Mouse (Mus musculus) neural tube, postnatal 0 days (tissue): ENCODE data around the gene Arrdc1. TPM values are rescaled to one million over a fixed set of nuclear protein-coding genes. Genes with fewer than 3 reads are reported as not detected.

ENCODE experiments used
- microRNA-seq: library from miRNA; unstranded; fragments of <30 nt; microRNA quantifications from one replicate; pipeline ENCODE4, GENCODE M21; 2016
- polyA plus RNA-seq: library from polyadenylated mRNA; unstranded; fragments of >200 nt; fragmentation: Nextera tagmentation; extraction: Ambion mirVana; gene quantifications from 2 replicates; pipeline ENCODE4 v1.2.1, GENCODE M21; 2015

Gene Arrdc1
- polyA plus RNA-seq = 45.2 and 47.6 TPM in 2 replicates

GRCm38 (mm10) chr2:24935057-24935796 is at the start of gene Arrdc1:
TSS of gene Arrdc1 (minus strand) at chr2:24935252.

GRCm38 (mm10) chr2:24975704-24976297 is 40.7 kb upstream of the Arrdc1 start, which contains the start of gene Pnpla7:
TSS of gene Pnpla7 (plus strand) at chr2:24976033.

GRCm38 (mm10) chr2:24974906-24975703 is 40.1 kb upstream of the Arrdc1 start, which contains the start of gene Mrpl41:
TSS of gene Mrpl41 (minus strand) at chr2:24975098.

GRCm38 (mm10) chr2:24962304-24963000 is 27.4 kb upstream of the Arrdc1 start, which contains the start of gene Dph7:
TSS of gene Dph7 (plus strand) at chr2:24962400.

GRCm38 (mm10) chr2:24949421-24950188 is 14.6 kb upstream of the Arrdc1 start, which contains the start of gene Zmynd19:
TSS of gene Zmynd19 (plus strand) at chr2:24949792.

DNA sequence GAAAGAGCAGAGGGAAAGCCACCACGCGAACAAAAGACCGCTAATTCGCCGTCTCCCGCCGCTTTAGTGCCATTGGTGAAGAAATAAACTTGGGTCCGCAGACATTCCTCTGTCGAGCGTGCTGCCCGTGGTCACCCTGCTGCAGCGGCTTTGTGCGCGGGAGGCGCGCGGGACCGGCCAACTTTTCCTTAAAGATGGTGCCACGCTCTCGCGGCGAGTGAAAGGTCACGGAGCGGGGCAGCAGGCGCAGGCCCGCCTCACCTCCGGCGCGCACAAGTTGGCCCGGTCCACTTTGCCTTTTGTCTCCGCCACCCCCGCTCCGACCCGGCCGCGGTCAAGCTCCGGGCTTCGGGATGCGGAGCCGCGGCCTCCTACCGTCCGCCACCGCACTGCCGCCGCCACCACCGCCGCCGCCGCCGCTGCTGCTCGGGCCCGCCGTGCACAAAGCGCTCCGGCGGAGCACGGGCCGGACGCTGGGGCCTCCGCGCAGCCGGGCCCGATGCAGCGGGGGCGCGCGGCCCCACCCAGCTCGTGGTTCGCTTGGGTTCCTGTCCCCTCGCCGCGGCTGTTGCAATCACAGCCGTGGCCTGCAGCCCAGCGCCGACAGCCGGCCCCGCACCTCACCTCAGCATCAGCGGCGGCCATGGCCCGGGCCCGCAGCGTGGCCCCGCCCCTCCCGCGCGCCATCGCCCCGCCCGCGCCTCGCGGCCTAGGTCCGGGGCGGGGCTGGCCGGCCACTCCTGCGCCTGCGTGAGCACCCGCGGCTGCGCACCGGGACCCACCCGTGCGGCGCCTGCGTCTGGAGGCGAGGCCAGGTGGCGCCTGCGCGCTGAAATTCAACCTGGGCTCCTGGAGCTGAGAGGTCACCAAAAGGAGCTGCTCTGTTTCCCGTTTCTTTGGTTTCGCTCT is 15.9 kb downstream of the Arrdc1 start, which contains the start of gene Ehmt1:
Ehmt1 (minus strand) TSS at position 685 of the 909 bp plus-strand sequence.

Small RNAs within 50 kb of the gene (microRNA-seq; reads per million reads assigned to microRNA genes)
- not detected for gene Gm22875

Other genes with a start within 250 kb of the Arrdc1 start
- 12.8 and 15.5 TPM in 2 replicates for gene Cacna1b, start 172.1 kb downstream of the Arrdc1 start, polyA plus RNA-seq
- 54.0 and 59.0 TPM in 2 replicates for gene Ehmt1, start 15.6 kb downstream of the Arrdc1 start, polyA plus RNA-seq
- gene Zmynd19, start 14.5 kb upstream of the Arrdc1 start, polyA plus RNA-seq = 23.2 and 24.4 TPM in 2 replicates
- gene Dph7, start 27.1 kb upstream of the Arrdc1 start, polyA plus RNA-seq = 32.5 and 32.9 TPM in 2 replicates
- 215 and 225 TPM in 2 replicates for gene Mrpl41, start 39.8 kb upstream of the Arrdc1 start, polyA plus RNA-seq
- 3.8 and 4.0 TPM in 2 replicates for gene Pnpla7, start 40.8 kb upstream of the Arrdc1 start, polyA plus RNA-seq
- gene Nsmf, start 119.1 kb upstream of the Arrdc1 start, polyA plus RNA-seq = 160 and 185 TPM in 2 replicates
- gene Entpd8, start 145.1 kb upstream of the Arrdc1 start, polyA plus RNA-seq = not detected in 2 replicates
- gene Noxa1, start 159.9 kb upstream of the Arrdc1 start, polyA plus RNA-seq = not detected in 2 replicates
- gene Nrarp, start 245.5 kb upstream of the Arrdc1 start, polyA plus RNA-seq = 15.8 TPM in 2 replicates